Mouse (Mus musculus) embryonic facial prominence, embryonic 12.5 days (tissue): ENCODE data around the gene Prdm5. TPM values are rescaled to one million over a fixed set of nuclear protein-coding genes. Genes with fewer than 3 reads are reported as not detected.

Experiments used
- ATAC-seq: fragments of 200-750 bp; cut with Nextera tagmentation; 2 replicates; pipeline ENCODE4 v1.8.0; 2017; ENCODE audit not compliant: insufficient number of reproducible peaks, insufficient read depth, low FRiP score, low TSS enrichment
- H3K27ac ChIP-seq: fragments of 300-500 bp; sonication (generic); 2 replicates; pipeline ENCODE4 v1.5.1; 2016; ENCODE audit warnings: mild to moderate bottlenecking
- H3K27me3 ChIP-seq: fragments of 300-500 bp; sonication (generic); 2 replicates; pipeline ENCODE4 v1.6.1; 2016; ENCODE audit warnings: mild to moderate bottlenecking, moderate library complexity
- H3K36me3 ChIP-seq: fragments of 300-500 bp; sonication (generic); 2 replicates; pipeline ENCODE4 v1.6.1; 2016; ENCODE audit warnings: mild to moderate bottlenecking
- H3K4me1 ChIP-seq: fragments of 300-500 bp; sonication (generic); 2 replicates; pipeline ENCODE4 v1.6.1; 2016
- H3K4me2 ChIP-seq: fragments of 300-500 bp; sonication (generic); replicated peaks from 2 replicates; pipeline ENCODE4 v1.6.1; 2016; ENCODE audit warnings: mild to moderate bottlenecking, moderate library complexity
- H3K4me3 ChIP-seq: fragments of 300-500 bp; sonication (generic); 2 replicates; pipeline ENCODE4 v1.5.1; 2016; ENCODE audit warnings: mild to moderate bottlenecking
- H3K9ac ChIP-seq: fragments of 300-500 bp; sonication (generic); 2 replicates; pipeline ENCODE4 v1.6.1; 2016; ENCODE audit warnings: mild to moderate bottlenecking, moderate library complexity
- H3K9me3 ChIP-seq: fragments of 300-500 bp; sonication (generic); 2 replicates; pipeline ENCODE4 v1.6.1; 2016; ENCODE audit warnings: mild to moderate bottlenecking, moderate library complexity
- WGBS: fragments of 180-500 bp; shearing (Covaris S2); methylation state at CpG from one replicate; pipeline ENCODE4 v1.1.7; 2016; 5-methylcytosine and 5-hydroxymethylcytosine counted together
- polyA plus RNA-seq: library from polyadenylated mRNA; unstranded; fragments of >200 nt; fragmentation: Nextera tagmentation; extraction: Ambion mirVana; gene quantifications from 2 replicates; pipeline ENCODE4 v1.2.1, GENCODE M21; 2016

Prdm5 gene
- polyA plus RNA-seq, 1 experiment from 2014 or later = 22.9 TPM

DNA sequence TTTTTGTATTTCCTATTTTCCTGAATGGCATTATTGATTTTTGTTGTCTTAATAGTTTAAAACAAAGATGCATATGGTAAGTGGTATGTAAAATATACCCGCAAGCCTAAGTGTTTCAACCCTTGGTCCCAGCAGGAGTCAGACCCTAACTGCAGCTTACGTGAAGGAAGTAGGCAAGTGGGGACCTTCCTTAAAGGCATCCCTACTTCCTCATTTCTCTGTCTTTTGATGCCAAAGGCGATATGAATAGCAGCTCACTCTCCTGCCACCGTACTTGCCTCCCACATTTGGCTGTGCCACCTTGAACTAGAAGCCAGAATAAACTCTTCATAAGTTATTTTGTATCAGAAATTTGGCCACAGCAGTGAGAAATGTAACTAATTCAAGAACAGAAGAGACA, 63.8 kb downstream of the Prdm5 start:
- H3K4me2 ChIP-seq = no peak overlapping the region
- 89% methylated on average over 4 of the region's 4 CpGs for WGBS
- no peak for ATAC-seq

DNA sequence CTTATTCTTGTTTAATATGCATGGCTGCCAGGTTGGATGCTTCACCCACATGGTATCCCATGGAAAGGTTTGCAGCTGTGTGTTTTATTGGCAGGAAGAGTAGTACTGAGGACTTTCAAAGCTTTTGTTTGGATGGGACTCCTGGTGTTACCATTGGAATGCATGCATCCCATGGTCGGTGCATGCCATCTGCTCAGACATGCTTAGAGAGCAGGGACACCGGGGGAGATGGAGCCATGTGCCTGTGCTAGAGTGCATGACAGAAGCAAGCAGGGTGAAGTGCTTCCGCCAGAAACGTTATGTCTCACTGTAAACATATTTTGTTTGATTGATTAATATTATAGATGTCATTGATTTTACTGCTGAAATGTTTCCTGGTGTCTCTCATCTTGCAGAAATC, 70.3 kb downstream of the Prdm5 start:
- Histone ChIP-seq H3K4me1 (peaks cover 7% of the 10 kb centered on the region), H3K4me3 (no peak overlapping the region), H3K4me2 (no peak overlapping the region), H3K36me3 (no peaks in the 10 kb centered on the region), H3K27ac (no peak overlapping the region), H3K27me3 (no peaks in the 10 kb centered on the region), H3K9ac (no peak overlapping the region), H3K9me3 (no peaks in the 10 kb centered on the region)
- no peak for ATAC-seq
- WGBS = 71% methylated on average over 4 of the region's 4 CpGs

More for the DNA sequence above, 63.8 kb downstream of the Prdm5 start:
- Histone ChIP-seq H3K4me1 (no peaks in the 10 kb centered on the region), H3K27ac (no peak overlapping the region), H3K36me3 (no peaks in the 10 kb centered on the region), H3K9ac (no peak overlapping the region), H3K27me3 (no peaks in the 10 kb centered on the region), H3K4me3 (no peak overlapping the region), H3K9me3 (no peaks in the 10 kb centered on the region)

DNA sequence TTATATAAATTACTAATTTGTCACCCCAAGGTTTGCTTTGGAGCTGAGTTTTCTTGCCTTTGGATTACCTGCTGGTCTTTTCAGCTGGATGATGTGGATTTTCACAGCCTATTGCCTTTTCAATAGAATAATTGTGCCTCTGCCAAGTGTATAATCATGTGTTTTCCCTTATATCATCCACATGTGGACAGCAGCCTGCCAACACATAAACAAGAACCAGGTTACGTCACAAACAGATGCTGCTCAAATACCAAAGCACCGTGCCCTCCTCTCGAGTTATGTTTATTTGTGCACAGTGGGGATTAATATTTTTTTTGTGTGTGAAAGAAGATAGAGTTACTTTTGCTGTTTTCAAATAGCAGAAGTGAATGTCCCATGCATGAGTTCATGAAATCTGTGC, 70.9 kb downstream of the Prdm5 start:
- Histone ChIP-seq H3K27me3 (no peaks in the 10 kb centered on the region), H3K4me1 (peaks cover 12% of the 10 kb centered on the region), H3K9me3 (no peaks in the 10 kb centered on the region), H3K36me3 (no peaks in the 10 kb centered on the region), H3K27ac (no peak overlapping the region), H3K9ac (no peak overlapping the region), H3K4me3 (no peak overlapping the region), H3K4me2 (no peak overlapping the region)
- WGBS = 36% methylated on average over 3 of the region's 3 CpGs
- no peak for ATAC-seq

DNA sequence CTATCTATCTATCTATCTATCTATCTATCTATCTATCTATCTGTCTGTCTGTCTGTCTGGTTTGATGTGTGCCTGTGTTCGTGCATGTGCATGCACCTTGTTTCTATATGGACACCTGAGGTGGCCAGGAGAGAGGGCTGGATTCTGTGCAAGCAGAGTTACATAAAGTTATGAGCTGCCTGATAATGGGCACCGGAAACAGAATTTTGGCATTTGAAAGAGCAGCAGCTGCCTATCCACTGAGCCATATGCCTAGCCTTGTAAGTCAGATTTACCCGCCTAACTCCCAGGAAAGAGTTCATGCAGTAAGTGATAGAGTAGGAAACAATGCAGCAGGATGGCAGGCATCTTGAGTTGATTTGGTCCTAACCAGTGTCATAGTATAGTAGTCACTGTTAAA, 71.4 kb downstream of the Prdm5 start:
- H3K9ac ChIP-seq = no peak overlapping the region

GRCm38 (mm10) chr6:65854020-65854419, 75.2 kb downstream of the Prdm5 start:
- Histone ChIP-seq H3K4me2 (no peak overlapping the region), H3K4me3 (no peak overlapping the region), H3K27me3 (no peaks in the 10 kb centered on the region), H3K27ac (no peak overlapping the region), H3K4me1 (peaks cover 12% of the 10 kb centered on the region), H3K9me3 (no peaks in the 10 kb centered on the region), H3K36me3 (no peaks in the 10 kb centered on the region), H3K9ac (no peak overlapping the region)
- 46% methylated on average over 3 of the region's 3 CpGs for WGBS
- ATAC-seq = no peak

More for the DNA sequence above, 71.4 kb downstream of the Prdm5 start:
- 92% methylated on average over 3 of the region's 3 CpGs for WGBS
- H3K27me3 ChIP-seq = no peaks in the 10 kb centered on the region
- no peak for ATAC-seq
- H3K27ac ChIP-seq = no peak overlapping the region
- peaks cover 12% of the 10 kb centered on the region for H3K4me1 ChIP-seq
- no peak overlapping the region for H3K4me2 ChIP-seq
- no peaks in the 10 kb centered on the region for H3K9me3 ChIP-seq
- no peak overlapping the region for H3K4me3 ChIP-seq
- H3K36me3 ChIP-seq = no peaks in the 10 kb centered on the region

DNA sequence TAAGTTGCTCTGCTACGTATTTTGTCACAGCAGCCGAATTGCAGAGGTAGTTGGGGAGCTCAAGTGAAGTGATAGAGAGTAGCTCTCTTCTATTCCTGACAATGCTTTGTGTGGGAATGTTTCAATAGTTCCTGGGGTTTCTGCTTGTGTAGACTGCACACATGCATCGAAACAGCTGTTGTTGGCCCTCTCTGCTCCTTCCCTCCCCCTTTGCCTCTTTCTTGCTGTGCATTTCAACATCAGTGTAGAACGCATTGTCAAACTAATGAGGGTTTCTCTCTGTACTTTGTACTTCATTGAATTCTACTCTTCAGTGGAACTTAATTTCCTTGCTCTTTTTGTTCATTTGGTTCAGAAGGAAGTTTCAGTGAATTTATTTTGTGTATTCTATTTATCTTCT, 75.8 kb downstream of the Prdm5 start:
- Histone ChIP-seq H3K9ac (no peak overlapping the region), H3K4me2 (no peak overlapping the region), H3K36me3 (no peaks in the 10 kb centered on the region), H3K27me3 (no peaks in the 10 kb centered on the region), H3K27ac (no peak overlapping the region), H3K4me3 (no peak overlapping the region), H3K4me1 (peaks cover 14% of the 10 kb centered on the region), H3K9me3 (no peaks in the 10 kb centered on the region)
- no peak for ATAC-seq
- 86% methylated on average over 4 of the region's 4 CpGs for WGBS

GRCm38 (mm10) chr6:65860609-65861008, 81.8 kb downstream of the Prdm5 start:
- Histone ChIP-seq H3K9ac (no peak overlapping the region), H3K4me3 (no peak overlapping the region), H3K9me3 (no peaks in the 10 kb centered on the region), H3K36me3 (no peaks in the 10 kb centered on the region), H3K27me3 (no peaks in the 10 kb centered on the region), H3K4me2 (no peak overlapping the region), H3K4me1 (peaks cover 7% of the 10 kb centered on the region; the same call in 1 of the 2 replicates), H3K27ac (no peak overlapping the region)
- WGBS = 73% methylated on average over 5 of the region's 5 CpGs
- no peak for ATAC-seq

- Histone ChIP-seq H3K4me2 (no peak overlapping the region), H3K4me3 (no peak overlapping the region), H3K36me3 (no peaks in the 10 kb centered on the region), H3K4me1 (peaks cover 7% of the 10 kb centered on the region; the same call in 1 of the 2 replicates), H3K27ac (no peak overlapping the region), H3K27me3 (no peaks in the 10 kb centered on the region), H3K9me3 (no peaks in the 10 kb centered on the region), H3K9ac (no peak overlapping the region)
- WGBS = 92% methylated on average over 3 of the region's 3 CpGs
- ATAC-seq = no peak
Observed at GRCm38 (mm10) chr6:65862836-65863235, 84.0 kb downstream of the Prdm5 start.

- 93% methylated on average over 3 of the region's 3 CpGs for WGBS
- Histone ChIP-seq H3K9ac (no peak overlapping the region), H3K4me3 (no peak overlapping the region), H3K4me2 (no peak overlapping the region), H3K27me3 (no peaks in the 10 kb centered on the region), H3K27ac (no peak overlapping the region), H3K36me3 (no peaks in the 10 kb centered on the region), H3K9me3 (no peaks in the 10 kb centered on the region), H3K4me1 (peaks cover 4% of the 10 kb centered on the region; the same call in 1 of the 2 replicates)
- ATAC-seq = no peak
Observed at GRCm38 (mm10) chr6:65864233-65864632, 85.4 kb downstream of the Prdm5 start.

DNA sequence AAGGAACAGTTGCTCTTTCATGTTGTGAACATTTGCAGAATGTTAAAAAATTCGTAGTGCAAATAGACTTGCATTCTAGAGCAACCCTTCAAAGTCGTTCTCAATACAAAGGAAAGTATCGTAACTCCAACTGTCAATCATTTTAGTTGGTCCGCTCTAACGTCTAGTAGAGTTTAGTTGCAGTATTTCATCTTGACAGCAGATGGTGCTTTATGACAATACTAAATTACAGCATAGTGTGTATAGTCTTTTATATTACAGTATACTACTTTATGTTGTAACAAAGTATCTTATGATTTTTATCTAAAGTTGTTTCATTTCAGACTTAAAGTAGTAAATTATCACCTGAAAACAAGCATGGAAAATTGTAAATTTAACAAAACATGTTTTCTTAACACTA, 86.1 kb downstream of the Prdm5 start:
- 77% methylated on average over 5 of the region's 5 CpGs for WGBS
- H3K9ac ChIP-seq = no peak overlapping the region
- no peak overlapping the region for H3K4me3 ChIP-seq
- H3K4me2 ChIP-seq = no peak overlapping the region
- H3K27ac ChIP-seq = no peak overlapping the region
- no peaks in the 10 kb centered on the region for H3K36me3 ChIP-seq
- H3K4me1 ChIP-seq = peaks cover 2% of the 10 kb centered on the region; the same call in 1 of the 2 replicates
- no peak for ATAC-seq
- no peaks in the 10 kb centered on the region for H3K27me3 ChIP-seq
- no peaks in the 10 kb centered on the region for H3K9me3 ChIP-seq

- no peak overlapping the region for H3K4me2 ChIP-seq
- no peak overlapping the region for H3K4me3 ChIP-seq
- no peaks in the 10 kb centered on the region for H3K36me3 ChIP-seq
- H3K27ac ChIP-seq = no peak overlapping the region
- no peak overlapping the region for H3K9ac ChIP-seq
- no peaks in the 10 kb centered on the region for H3K4me1 ChIP-seq
- H3K9me3 ChIP-seq = no peaks in the 10 kb centered on the region
- no peak for ATAC-seq
- H3K27me3 ChIP-seq = no peaks in the 10 kb centered on the region
- WGBS = 91% methylated on average over 4 of the region's 4 CpGs
Observed at GRCm38 (mm10) chr6:65865861-65866260, 87.1 kb downstream of the Prdm5 start.

DNA sequence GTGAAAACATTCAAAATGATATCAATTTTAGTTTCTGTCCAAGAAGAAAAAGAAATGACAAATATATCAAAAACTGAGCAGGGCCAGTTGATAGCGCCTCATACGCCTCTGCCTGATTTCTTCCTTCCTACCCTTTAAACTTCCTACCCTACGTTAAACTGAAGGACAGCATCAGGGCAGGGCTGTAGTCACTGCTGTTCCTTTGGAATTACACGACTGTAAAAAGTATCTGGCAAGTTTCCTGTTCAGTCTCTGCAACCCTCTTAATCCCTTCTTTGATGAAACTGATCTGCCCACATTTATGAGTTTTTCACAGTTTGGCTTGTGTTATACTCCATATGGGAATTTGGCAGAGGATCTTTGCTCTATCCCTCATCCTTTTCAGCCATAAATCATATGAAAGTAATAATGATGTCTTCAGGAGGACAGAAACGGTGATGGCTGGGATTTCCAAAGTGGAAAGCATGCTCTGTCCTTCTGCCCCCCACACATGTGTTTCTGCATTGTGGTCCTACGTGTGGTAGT, 93.0 kb downstream of the Prdm5 start:
- no peaks in the 10 kb centered on the region for H3K27me3 ChIP-seq
- H3K4me2 ChIP-seq = no peak overlapping the region
- ATAC-seq = no peak
- H3K27ac ChIP-seq = no peak overlapping the region
- no peaks in the 10 kb centered on the region for H3K9me3 ChIP-seq
- H3K9ac ChIP-seq = no peak overlapping the region
- no peak overlapping the region for H3K4me3 ChIP-seq
- no peaks in the 10 kb centered on the region for H3K4me1 ChIP-seq
- 72% methylated on average over 6 of the region's 6 CpGs for WGBS
- H3K36me3 ChIP-seq = no peaks in the 10 kb centered on the region

DNA sequence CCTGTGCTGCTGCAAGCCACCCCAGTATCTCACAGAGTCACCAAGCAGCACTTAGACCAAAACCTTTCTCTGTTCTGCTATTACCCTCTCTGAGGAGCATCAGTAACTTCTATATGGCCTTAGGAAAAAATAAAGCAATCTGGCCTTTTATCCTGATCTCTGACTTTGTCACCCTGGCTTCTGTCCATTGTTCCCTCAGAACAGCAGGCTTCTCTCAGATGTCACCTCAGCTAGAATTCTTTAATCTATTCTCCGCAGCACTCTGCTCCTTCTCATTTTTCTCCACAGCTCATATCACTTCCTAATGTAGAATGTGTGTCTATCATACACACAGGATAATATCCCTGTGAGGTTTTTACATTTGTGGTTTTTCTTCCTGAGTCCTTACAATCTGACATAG, 99.5 kb downstream of the Prdm5 start:
- Histone ChIP-seq H3K4me2 (no peak overlapping the region), H3K9me3 (no peaks in the 10 kb centered on the region), H3K4me3 (no peak overlapping the region), H3K9ac (no peak overlapping the region), H3K4me1 (no peaks in the 10 kb centered on the region), H3K36me3 (no peaks in the 10 kb centered on the region), H3K27ac (no peak overlapping the region), H3K27me3 (no peaks in the 10 kb centered on the region)
- ATAC-seq = no peak
- WGBS = 89% methylated on average over 1 of the region's 1 CpGs
